Mouse (Mus musculus) lung, postnatal 0 days (tissue): ENCODE data around the gene Cfap221.

Source experiments
- CTCF ChIP-seq: IDR thresholded peaks from 2 replicates; pipeline ENCODE4 v1.5.1; 2016; ENCODE audit warnings: antibody characterized with exemption, mild to moderate bottlenecking
- EP300 ChIP-seq: IDR thresholded peaks from 2 replicates; pipeline ENCODE4 v1.6.1; 2016; ENCODE audit warnings: antibody characterized with exemption, mild to moderate bottlenecking, control low read depth

GRCm38 (mm10) chr1:119903231-119903620, 93.8 kb downstream of the Cfap221 start:
- no peak for TF ChIP-seq CTCF
- no peak for TF ChIP-seq EP300
